Mouse (Mus musculus): ENCODE results near the gene Cldn7.

- TF ChIP-seq POLR2A (IDR thresholded peaks at IDR 0.05; ENCODE audit: insufficient read length, low read depth) (no peak), SRF (IDR thresholded peaks at IDR 0.05; ENCODE audit: control insufficient read depth, insufficient read length, low read depth) (no peak), REST (IDR thresholded peaks at IDR 0.05; ENCODE audit: insufficient read depth, insufficient read length) (no peak), POLR2AphosphoS2 (IDR thresholded peaks at IDR 0.05; ENCODE audit: insufficient read length, low read depth) (no peak), MYOD1 (IDR thresholded peaks at IDR 0.05; ENCODE audit: control insufficient read depth in 1 of 3, insufficient read length in 2 of 3, low read depth in 2 of 3) (no peak), MAX (IDR thresholded peaks at IDR 0.05; ENCODE audit: low read depth) (no peak), CEBPB (IDR thresholded peaks at IDR 0.05; ENCODE audit: insufficient read depth, poor library complexity, severe bottlenecking) (no peak), TCF12 (IDR thresholded peaks at IDR 0.05; ENCODE audit: insufficient read depth, poor library complexity, severe bottlenecking) (no peak)
Measured at GRCm38 (mm10) chr11:69917379-69917948, 47.1 kb upstream of the Cldn7 start.
